Mouse (Mus musculus) stomach, embryonic 14.5 days (tissue): Measurements from ENCODE around the gene Adam12. TPM values are rescaled to one million over a fixed set of nuclear protein-coding genes. Genes with fewer than 3 reads are reported as not detected.

Experiments used
- ATAC-seq: fragments of 200-750 bp; cut with Nextera tagmentation; 2 replicates; pipeline ENCODE4 v1.8.0; 2017; ENCODE audit warnings: low read depth, moderate TSS enrichment; ENCODE audit not compliant: insufficient number of reproducible peaks, insufficient read depth, low FRiP score
- H3K27ac ChIP-seq: fragments of 300-500 bp; sonication (generic); 2 replicates; pipeline ENCODE4 v1.5.1; 2014; ENCODE audit warnings: mild to moderate bottlenecking, low read length, moderate library complexity, mixed read lengths
- H3K27me3 ChIP-seq: fragments of 300-500 bp; sonication (generic); 2 replicates; pipeline ENCODE4 v1.6.1; 2014; ENCODE audit warnings: low read length, control low read depth, mixed read lengths; ENCODE audit not compliant: control insufficient read depth, insufficient read depth
- H3K36me3 ChIP-seq: fragments of 300-500 bp; sonication (generic); 2 replicates; pipeline ENCODE4 v1.6.1; 2014; ENCODE audit warnings: mild to moderate bottlenecking, control low read depth, low read length, moderate library complexity, mixed read lengths; ENCODE audit not compliant: control insufficient read depth, insufficient read depth
- H3K4me1 ChIP-seq: fragments of 300-500 bp; sonication (generic); 2 replicates; pipeline ENCODE4 v1.6.1; 2014; ENCODE audit warnings: low read length, control low read depth, mixed read lengths; ENCODE audit not compliant: control insufficient read depth, insufficient read depth
- H3K4me2 ChIP-seq: fragments of 300-500 bp; sonication (generic); replicated peaks from 2 replicates; pipeline ENCODE4 v1.6.1; 2014; ENCODE audit warnings: low read depth, low read length, control low read depth
- H3K4me3 ChIP-seq: fragments of 300-500 bp; sonication (generic); 2 replicates; pipeline ENCODE4 v1.5.1; 2014; ENCODE audit warnings: low read depth, low read length, control low read depth
- H3K9ac ChIP-seq: fragments of 300-500 bp; sonication (generic); replicated peaks from 2 replicates; pipeline ENCODE4 v1.6.1; 2014; ENCODE audit warnings: low read depth, mild to moderate bottlenecking, control low read depth, low read length, moderate library complexity, mixed read lengths
- H3K9me3 ChIP-seq: fragments of 300-500 bp; sonication (generic); 2 replicates; pipeline ENCODE4 v1.6.1; 2016; ENCODE audit warnings: low read depth, low read length, control low read depth; ENCODE audit not compliant: control insufficient read depth
- WGBS: fragments of 180-500 bp; shearing (Covaris S2); extraction: QIAGEN DNeasy Blood & Tissue Kit; methylation state at CpG from one replicate; pipeline ENCODE4 v1.1.7; 2014; 5-methylcytosine and 5-hydroxymethylcytosine counted together
- polyA plus RNA-seq: library from polyadenylated mRNA; unstranded; fragments of >200 nt; fragmentation: Nextera tagmentation; extraction: Ambion mirVana; gene quantifications from 2 replicates; pipeline ENCODE4 v1.2.1, GENCODE M21; 2014

Adam12 gene
- polyA plus RNA-seq, 1 experiment from 2014 or later, result 10.9 TPM

- no peak for ATAC-seq
- Histone ChIP-seq H3K9me3 (no peaks in the 10 kb centered on the region), H3K27me3 (no peaks in the 10 kb centered on the region), H3K9ac (no peak overlapping the region), H3K4me1 (no peaks in the 10 kb centered on the region), H3K27ac (no peak overlapping the region), H3K36me3 (no peaks in the 10 kb centered on the region), H3K4me3 (no peak overlapping the region), H3K4me2 (no peak overlapping the region)
- 95% methylated on average over 4 of the region's 4 CpGs for WGBS
Observed at GRCm38 (mm10) chr7:134077684-134078083, 154.3 kb downstream of the Adam12 start.

GRCm38 (mm10) chr7:134073011-134073410 is 158.9 kb downstream of the Adam12 start:
- H3K4me2 ChIP-seq, result no peak overlapping the region
- no peaks in the 10 kb centered on the region for H3K36me3 ChIP-seq
- H3K4me3 ChIP-seq, result no peak overlapping the region
- H3K9ac ChIP-seq, result no peak overlapping the region
- no peak for ATAC-seq
- no peak overlapping the region for H3K27ac ChIP-seq
- peaks cover 17% of the 10 kb centered on the region for H3K4me1 ChIP-seq
- H3K27me3 ChIP-seq, result no peaks in the 10 kb centered on the region
- WGBS, result 77% methylated on average over 5 of the region's 5 CpGs
- H3K9me3 ChIP-seq, result no peaks in the 10 kb centered on the region

GRCm38 (mm10) chr7:134071153-134071885 is 160.6 kb downstream of the Adam12 start:
- no peak for ATAC-seq
- no peaks in the 10 kb centered on the region for H3K27me3 ChIP-seq
- H3K4me1 ChIP-seq, result peaks cover 17% of the 10 kb centered on the region
- H3K9me3 ChIP-seq, result no peaks in the 10 kb centered on the region
- no peak overlapping the region for H3K4me3 ChIP-seq
- H3K9ac ChIP-seq, result no peak overlapping the region
- H3K36me3 ChIP-seq, result no peaks in the 10 kb centered on the region
- WGBS, result 41% methylated on average over 11 of the region's 11 CpGs
- no peak overlapping the region for H3K4me2 ChIP-seq
- H3K27ac ChIP-seq, result no peak overlapping the region

- Histone ChIP-seq H3K36me3 (no peaks in the 10 kb centered on the region), H3K9me3 (no peaks in the 10 kb centered on the region), H3K4me3 (no peak overlapping the region), H3K9ac (no peak overlapping the region), H3K4me2 (no peak overlapping the region), H3K27me3 (no peaks in the 10 kb centered on the region), H3K27ac (no peak overlapping the region), H3K4me1 (no peaks in the 10 kb centered on the region)
- 71% methylated on average over 4 of the region's 4 CpGs for WGBS
- no peak for ATAC-seq
Observed at GRCm38 (mm10) chr7:134062629-134063028, 169.3 kb downstream of the Adam12 start.

- Histone ChIP-seq H3K4me2 (no peak overlapping the region), H3K4me3 (no peak overlapping the region), H3K27me3 (no peaks in the 10 kb centered on the region), H3K9ac (no peak overlapping the region), H3K36me3 (no peaks in the 10 kb centered on the region), H3K4me1 (no peaks in the 10 kb centered on the region), H3K9me3 (no peaks in the 10 kb centered on the region), H3K27ac (no peak overlapping the region)
- ATAC-seq, result no peak
- 38% methylated on average over 2 of the region's 2 CpGs for WGBS
Observed at GRCm38 (mm10) chr7:134052486-134052885, 179.5 kb downstream of the Adam12 start.

GRCm38 (mm10) chr7:134050371-134050770 is 181.6 kb downstream of the Adam12 start:
- Histone ChIP-seq H3K4me2 (no peak overlapping the region), H3K4me3 (no peak overlapping the region), H3K9me3 (no peaks in the 10 kb centered on the region), H3K36me3 (no peaks in the 10 kb centered on the region), H3K9ac (no peak overlapping the region), H3K4me1 (no peaks in the 10 kb centered on the region), H3K27ac (no peak overlapping the region), H3K27me3 (no peaks in the 10 kb centered on the region)
- no peak for ATAC-seq
- WGBS, result 66% methylated on average over 1 of the region's 1 CpGs

- Histone ChIP-seq H3K4me3 (no peak overlapping the region), H3K9ac (no peak overlapping the region), H3K36me3 (no peaks in the 10 kb centered on the region), H3K4me1 (no peaks in the 10 kb centered on the region), H3K9me3 (no peaks in the 10 kb centered on the region), H3K4me2 (no peak overlapping the region), H3K27me3 (no peaks in the 10 kb centered on the region), H3K27ac (no peak overlapping the region)
- no peak for ATAC-seq
- 91% methylated on average over 3 of the region's 3 CpGs for WGBS
Observed at GRCm38 (mm10) chr7:134046376-134046775, 185.6 kb downstream of the Adam12 start.

- Histone ChIP-seq H3K36me3 (no peaks in the 10 kb centered on the region), H3K4me3 (no peak overlapping the region), H3K9me3 (no peaks in the 10 kb centered on the region), H3K27me3 (no peaks in the 10 kb centered on the region), H3K9ac (no peak overlapping the region), H3K4me2 (no peak overlapping the region), H3K27ac (no peak overlapping the region), H3K4me1 (no peaks in the 10 kb centered on the region)
- no peak for ATAC-seq
Observed at GRCm38 (mm10) chr7:134043576-134043975, 188.4 kb downstream of the Adam12 start.

GRCm38 (mm10) chr7:134042614-134043013 is 189.3 kb downstream of the Adam12 start:
- Histone ChIP-seq H3K9me3 (no peaks in the 10 kb centered on the region), H3K4me2 (no peak overlapping the region)
- ATAC-seq, result no peak

More at GRCm38 (mm10) chr7:134042614-134043013, 189.3 kb downstream of the Adam12 start:
- no peaks in the 10 kb centered on the region for H3K4me1 ChIP-seq
- H3K36me3 ChIP-seq, result no peaks in the 10 kb centered on the region
- H3K9ac ChIP-seq, result no peak overlapping the region
- H3K27ac ChIP-seq, result no peak overlapping the region
- no peaks in the 10 kb centered on the region for H3K27me3 ChIP-seq
- H3K4me3 ChIP-seq, result no peak overlapping the region
